Mouse (Mus musculus): ENCODE data around the gene Azin2. TPM values are rescaled to one million over a fixed set of nuclear protein-coding genes. Genes with fewer than 3 reads are reported as not detected.

Gene Azin2
- polyA plus RNA-seq (2015; fragmentation: Nextera tagmentation; extraction: Ambion mirVana), result 0.71 and 0.77 TPM in 2 replicates

DNA sequence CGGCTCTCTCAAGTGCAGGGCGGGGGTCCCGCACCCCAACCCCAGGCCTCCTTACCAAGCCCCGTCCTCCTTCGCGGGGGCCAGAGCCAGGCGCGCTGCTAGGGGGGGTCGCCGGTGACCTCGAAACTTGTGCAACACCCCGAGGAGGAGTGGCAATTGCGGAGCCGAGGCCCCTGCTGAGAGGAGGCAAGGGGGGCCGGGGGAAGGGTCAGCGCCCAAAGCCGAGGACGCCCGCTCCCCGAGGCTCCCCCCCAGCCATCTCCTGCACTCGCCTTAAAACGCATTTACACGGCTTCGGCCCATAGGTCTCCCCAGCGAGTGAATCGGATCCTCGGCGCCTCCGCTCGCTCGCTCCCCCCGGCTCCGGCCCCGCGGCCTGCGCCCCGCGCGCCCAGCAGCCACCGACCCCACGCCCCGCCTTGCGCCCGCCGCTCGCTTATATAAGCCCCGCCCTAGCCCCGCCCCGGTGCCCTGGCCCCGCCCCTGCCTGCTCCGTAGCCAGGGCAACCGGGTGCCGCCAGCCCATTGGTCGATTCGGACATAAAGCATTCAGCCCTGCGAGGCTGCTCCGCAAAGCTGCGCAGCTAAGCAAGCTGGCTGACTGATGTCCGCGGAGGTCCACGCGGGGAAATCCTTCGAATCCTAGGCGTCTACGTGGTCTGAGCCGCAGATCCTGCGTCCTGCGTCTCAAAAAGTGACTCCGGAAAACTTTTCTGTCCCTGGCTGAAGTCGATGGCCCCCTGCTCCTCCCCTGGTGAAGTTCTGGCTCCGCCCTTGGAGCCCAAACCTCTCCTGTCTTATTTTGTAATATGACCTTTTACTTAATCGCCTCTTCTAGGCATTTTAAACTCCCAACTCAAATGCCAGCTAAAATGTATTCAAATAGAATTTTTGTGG, at the start of gene Azin2:
Gene Azin2, minus strand, starts transcription at position 414 of the 897 bp plus-strand sequence.
- H3K27me3 ChIP-seq, result peaks cover 77% of the 10 kb centered on the region
- no peak within 1 kb of the TSS for H3K27ac ChIP-seq (replicated peaks)
- H3K36me3 ChIP-seq (replicated peaks), result no peaks in the 10 kb centered on the region
- peak within 1 kb of the TSS; percentile 42 for H3K9ac ChIP-seq
- WGBS (ENCODE audit: insufficient replicate concordance), result 1% methylated on average over 72 of the region's 72 CpGs
- ATAC-seq (ENCODE audit: insufficient read depth), result peak; percentile 81
- peak within 1 kb of the TSS; percentile 58 for H3K4me3 ChIP-seq (replicated peaks)
- H3K4me1 ChIP-seq (replicated peaks), result peaks cover 13% of the 10 kb centered on the region
- H3K4me2 ChIP-seq, result peak within 1 kb of the TSS; percentile 75
- no peaks in the 10 kb centered on the region for H3K9me3 ChIP-seq (replicated peaks)

DNA sequence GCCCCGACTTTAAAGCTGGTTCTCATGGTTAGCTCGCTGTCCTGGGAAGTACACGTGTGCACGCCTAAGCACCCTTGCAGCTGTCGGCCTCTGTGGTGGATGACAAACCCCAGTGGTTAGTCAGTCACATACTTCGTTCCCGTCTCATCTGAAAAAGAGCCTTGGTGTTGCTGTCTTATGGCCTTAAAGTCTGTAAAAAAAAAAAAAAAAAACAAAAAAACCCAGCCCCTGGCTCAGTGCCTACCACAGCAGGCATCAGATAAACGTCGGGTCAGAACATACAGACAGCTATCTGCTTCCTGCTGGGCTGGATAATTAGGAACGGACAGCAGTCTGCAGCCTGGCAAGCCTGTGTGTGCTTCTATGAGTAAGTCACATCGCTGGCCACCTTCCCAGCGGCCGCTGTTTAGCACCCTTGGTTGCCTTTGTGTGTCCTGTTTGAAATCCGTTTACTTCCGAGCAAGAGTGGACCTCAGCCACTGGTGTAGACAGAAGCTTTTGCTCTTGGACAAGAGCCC, 49.4 kb upstream of the Azin2 start:
- H3K27ac ChIP-seq (replicated peaks), result no peak overlapping the region
- H3K9ac ChIP-seq, result no peak overlapping the region
- no peak overlapping the region for H3K4me2 ChIP-seq
- no peak for ATAC-seq (ENCODE audit: insufficient read depth)
- 42% methylated on average over 15 of the region's 15 CpGs for WGBS (ENCODE audit: insufficient replicate concordance)
- no peaks in the 10 kb centered on the region for H3K9me3 ChIP-seq (replicated peaks)
- no peaks in the 10 kb centered on the region for H3K4me1 ChIP-seq (replicated peaks)
- H3K4me3 ChIP-seq (replicated peaks), result no peak overlapping the region
- H3K36me3 ChIP-seq (replicated peaks), result peaks cover 43% of the 10 kb centered on the region
- no peaks in the 10 kb centered on the region for H3K27me3 ChIP-seq

- Histone ChIP-seq H3K9ac (no peak overlapping the region), H3K27ac (replicated peaks) (no peak overlapping the region), H3K4me3 (replicated peaks) (no peak overlapping the region), H3K4me2 (no peak overlapping the region), H3K36me3 (replicated peaks) (peaks cover 64% of the 10 kb centered on the region), H3K4me1 (replicated peaks) (no peaks in the 10 kb centered on the region), H3K27me3 (no peaks in the 10 kb centered on the region), H3K9me3 (replicated peaks) (no peaks in the 10 kb centered on the region)
- no peak for ATAC-seq (ENCODE audit: insufficient read depth)
- WGBS (ENCODE audit: insufficient replicate concordance), result 80% methylated on average over 5 of the region's 5 CpGs
Measured at GRCm38 (mm10) chr4:129009521-129009920, 47.3 kb upstream of the Azin2 start.

GRCm38 (mm10) chr4:129008672-129009071, 46.4 kb upstream of the Azin2 start:
- no peak overlapping the region for H3K4me2 ChIP-seq
- peaks cover 68% of the 10 kb centered on the region for H3K36me3 ChIP-seq (replicated peaks)
- no peak overlapping the region for H3K4me3 ChIP-seq (replicated peaks)
- no peaks in the 10 kb centered on the region for H3K9me3 ChIP-seq (replicated peaks)
- 54% methylated on average over 3 of the region's 3 CpGs for WGBS (ENCODE audit: insufficient replicate concordance)
- H3K27me3 ChIP-seq, result no peaks in the 10 kb centered on the region
- no peak overlapping the region for H3K27ac ChIP-seq (replicated peaks)
- no peak for ATAC-seq (ENCODE audit: insufficient read depth)
- no peaks in the 10 kb centered on the region for H3K4me1 ChIP-seq (replicated peaks)
- no peak overlapping the region for H3K9ac ChIP-seq

GRCm38 (mm10) chr4:129008006-129008519, 45.8 kb upstream of the Azin2 start:
- Histone ChIP-seq H3K9ac (no peak overlapping the region), H3K27me3 (no peaks in the 10 kb centered on the region), H3K36me3 (replicated peaks) (peaks cover 74% of the 10 kb centered on the region), H3K4me3 (replicated peaks) (no peak overlapping the region), H3K27ac (replicated peaks) (no peak overlapping the region), H3K4me2 (no peak overlapping the region), H3K4me1 (replicated peaks) (no peaks in the 10 kb centered on the region), H3K9me3 (replicated peaks) (no peaks in the 10 kb centered on the region)
- WGBS (ENCODE audit: insufficient replicate concordance), result 76% methylated on average over 12 of the region's 12 CpGs
- no peak for ATAC-seq (ENCODE audit: insufficient read depth)

- H3K27ac ChIP-seq (replicated peaks), result no peak overlapping the region
- H3K9ac ChIP-seq, result no peak overlapping the region
- no peak overlapping the region for H3K4me3 ChIP-seq (replicated peaks)
- H3K4me1 ChIP-seq (replicated peaks), result peaks cover 9% of the 10 kb centered on the region; the same call in 1 of the 2 replicates
- H3K4me2 ChIP-seq, result no peak overlapping the region
- no peaks in the 10 kb centered on the region for H3K27me3 ChIP-seq
- no peak for ATAC-seq (ENCODE audit: insufficient read depth)
- H3K36me3 ChIP-seq (replicated peaks), result peaks cover 95% of the 10 kb centered on the region
- no peaks in the 10 kb centered on the region for H3K9me3 ChIP-seq (replicated peaks)
- 75% methylated on average over 8 of the region's 8 CpGs for WGBS (ENCODE audit: insufficient replicate concordance)
Measured at GRCm38 (mm10) chr4:129003720-129004119, 41.5 kb upstream of the Azin2 start.

- H3K27ac ChIP-seq (replicated peaks), result peak overlapping the region; percentile 38; the same call in 1 of the 2 replicates
- no peaks in the 10 kb centered on the region for H3K27me3 ChIP-seq
- H3K4me1 ChIP-seq (replicated peaks), result peaks cover 37% of the 10 kb centered on the region
- no peak for ATAC-seq (ENCODE audit: insufficient read depth)
- no peaks in the 10 kb centered on the region for H3K9me3 ChIP-seq (replicated peaks)
- H3K36me3 ChIP-seq (replicated peaks), result peaks cover 88% of the 10 kb centered on the region
- WGBS (ENCODE audit: insufficient replicate concordance), result 65% methylated on average over 3 of the region's 3 CpGs
- no peak overlapping the region for H3K4me3 ChIP-seq (replicated peaks)
- no peak overlapping the region for H3K4me2 ChIP-seq
- H3K9ac ChIP-seq, result no peak overlapping the region
Measured at GRCm38 (mm10) chr4:129000786-129001185, 38.5 kb upstream of the Azin2 start.

DNA sequence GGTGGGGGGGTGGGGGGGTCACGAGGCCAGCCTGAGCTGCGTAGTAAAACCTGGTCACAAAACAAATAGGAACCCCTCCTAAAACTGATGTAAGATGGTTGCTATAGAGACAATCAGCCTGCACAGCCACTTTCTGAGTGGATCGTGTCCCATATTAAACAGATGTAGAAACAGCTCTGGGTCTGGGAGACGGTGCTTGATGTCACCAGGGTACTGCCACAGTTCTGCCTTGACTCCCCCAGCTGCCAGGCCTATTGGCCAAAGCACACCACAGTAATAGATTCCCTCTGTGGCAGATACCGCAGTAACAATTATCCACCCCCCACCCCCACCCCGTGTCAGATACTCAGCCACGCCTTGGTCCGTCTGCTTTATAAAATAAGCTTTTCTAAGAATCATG, 36.2 kb upstream of the Azin2 start:
- H3K4me1 ChIP-seq (replicated peaks), result peaks cover 60% of the 10 kb centered on the region

GRCm38 (mm10) chr4:128997258-128997657, 35.0 kb upstream of the Azin2 start:
- Histone ChIP-seq H3K36me3 (replicated peaks) (peaks cover 62% of the 10 kb centered on the region), H3K9me3 (replicated peaks) (no peaks in the 10 kb centered on the region), H3K27me3 (no peaks in the 10 kb centered on the region), H3K4me3 (replicated peaks) (no peak overlapping the region), H3K27ac (replicated peaks) (no peak overlapping the region), H3K4me2 (no peak overlapping the region), H3K9ac (no peak overlapping the region), H3K4me1 (replicated peaks) (peaks cover 68% of the 10 kb centered on the region)
- no peak for ATAC-seq (ENCODE audit: insufficient read depth)
- 49% methylated on average over 8 of the region's 8 CpGs for WGBS (ENCODE audit: insufficient replicate concordance)

More for the DNA sequence above, 36.2 kb upstream of the Azin2 start:
- Histone ChIP-seq H3K36me3 (replicated peaks) (peaks cover 74% of the 10 kb centered on the region), H3K4me2 (no peak overlapping the region), H3K27ac (replicated peaks) (no peak overlapping the region), H3K9me3 (replicated peaks) (no peaks in the 10 kb centered on the region), H3K4me3 (replicated peaks) (no peak overlapping the region), H3K9ac (no peak overlapping the region), H3K27me3 (no peaks in the 10 kb centered on the region)
- WGBS (ENCODE audit: insufficient replicate concordance), result 58% methylated on average over 8 of the region's 8 CpGs
- ATAC-seq (ENCODE audit: insufficient read depth), result no peak

- Histone ChIP-seq H3K9me3 (replicated peaks) (no peaks in the 10 kb centered on the region), H3K27me3 (no peaks in the 10 kb centered on the region), H3K36me3 (replicated peaks) (peaks cover 42% of the 10 kb centered on the region), H3K4me2 (peak overlapping the region; percentile 83), H3K27ac (replicated peaks) (no peak overlapping the region), H3K4me3 (replicated peaks) (0 out of 2 replicates have a peak overlapping the region, but pooled peaks have one; percentile 72), H3K4me1 (replicated peaks) (peaks cover 62% of the 10 kb centered on the region), H3K9ac (no peak overlapping the region)
- no peak for ATAC-seq (ENCODE audit: insufficient read depth)
- 32% methylated on average over 7 of the region's 7 CpGs for WGBS (ENCODE audit: insufficient replicate concordance)
Measured at GRCm38 (mm10) chr4:128995238-128995637, 33.0 kb upstream of the Azin2 start.

DNA sequence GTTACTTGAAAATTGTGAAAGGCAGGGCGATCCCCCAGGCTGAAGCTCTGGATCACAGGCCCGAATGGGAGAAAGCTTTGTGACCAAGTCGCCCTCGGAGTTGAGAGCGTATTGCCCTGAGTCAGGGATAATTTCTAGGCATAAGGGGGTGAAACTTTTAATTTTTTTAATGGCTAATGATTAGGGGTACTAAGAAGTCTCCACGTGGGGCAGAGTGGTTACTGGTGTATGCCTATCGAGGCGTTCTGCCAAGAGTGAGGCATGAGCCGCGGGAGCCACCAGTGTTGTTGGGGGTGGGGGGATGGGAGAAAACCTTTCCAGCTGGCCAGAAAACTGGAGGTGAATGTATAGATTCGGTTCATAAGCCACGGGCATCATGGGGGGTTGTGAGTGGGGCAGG, 31.4 kb upstream of the Azin2 start:
- no peaks in the 10 kb centered on the region for H3K27me3 ChIP-seq
- peak overlapping the region; percentile 83 for H3K4me2 ChIP-seq
- H3K4me1 ChIP-seq (replicated peaks), result peaks cover 61% of the 10 kb centered on the region
- peak overlapping the region; percentile 78 for H3K9ac ChIP-seq
- WGBS (ENCODE audit: insufficient replicate concordance), result 1% methylated on average over 12 of the region's 12 CpGs
- H3K36me3 ChIP-seq (replicated peaks), result peaks cover 27% of the 10 kb centered on the region
- ATAC-seq (ENCODE audit: insufficient read depth), result no peak
- no peaks in the 10 kb centered on the region for H3K9me3 ChIP-seq (replicated peaks)
- peak overlapping the region; percentile 72 for H3K4me3 ChIP-seq (replicated peaks)
- H3K27ac ChIP-seq (replicated peaks), result peak overlapping the region; percentile 73

Measured in liver, embryonic 15.5 days (tissue).